8 mouse cellular contexts compared by ENCODE assay signal in the genomic region with DNA sequence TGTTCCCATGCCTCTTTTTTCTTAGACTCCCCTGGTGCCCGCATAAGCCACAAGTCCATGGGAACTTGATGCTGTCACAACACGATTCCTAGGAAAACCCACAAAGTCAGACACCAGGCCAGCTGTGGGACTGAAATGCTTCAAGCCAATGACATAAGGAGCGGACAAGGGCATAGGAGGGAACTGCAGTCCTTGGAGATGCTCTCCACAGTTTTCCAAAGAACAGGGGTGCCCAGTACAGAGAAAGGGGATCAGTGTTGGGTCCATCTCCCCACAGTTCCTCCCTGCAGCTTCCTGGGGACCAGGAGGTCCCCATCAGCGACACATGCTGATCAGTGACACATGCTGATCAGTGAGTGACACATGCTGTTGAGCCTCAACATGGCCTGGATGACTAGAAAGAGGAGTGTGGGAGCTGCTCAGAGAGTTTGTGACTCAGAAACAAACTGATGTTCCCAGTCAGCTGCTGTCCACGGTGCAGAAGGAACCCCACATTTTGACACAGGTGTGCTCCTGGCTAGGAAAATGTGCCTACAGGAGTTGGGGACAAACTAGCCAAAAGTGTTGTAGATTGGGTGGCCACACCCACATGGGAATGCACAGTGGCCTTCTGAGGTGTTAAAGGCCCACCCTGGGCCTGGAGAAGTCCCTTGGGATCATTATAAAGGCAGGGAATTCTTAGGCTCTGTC. TPM values are rescaled to one million over a fixed set of nuclear protein-coding genes. Genes with fewer than 3 reads are reported as not detected.
A peak's percentile ranks its signal among the peaks of the same experiment; 100 is the strongest.
DNase-seq lines count a peak whose midpoint lies in the region; ATAC-seq and TF ChIP-seq lines count a peak whose summit lies in the region.

No protein-coding gene starts in this region.

- no peak for TF ChIP-seq CTCF in bone marrow macrophage, adult 2 months (IDR thresholded peaks at IDR 0.05; ENCODE audit: low read depth, low read length)
- no peak for TF ChIP-seq CTCF in forebrain, postnatal 0 days (IDR thresholded peaks at IDR 0.05; ENCODE audit: low read depth)

- H3K36me3 ChIP-seq in heart, embryonic 10.5 days, result peaks cover 33% of the 10 kb centered on the region
- H3K36me3 ChIP-seq in forebrain, postnatal 0 days (ENCODE audit: insufficient read depth), result no peaks in the 10 kb centered on the region

- no peak overlapping the region for H3K4me2 ChIP-seq in forebrain, postnatal 0 days (ENCODE audit: low read depth)

- TF ChIP-seq POLR2A in bone marrow macrophage, adult 2 months (IDR thresholded peaks at IDR 0.05; ENCODE audit: borderline replicate concordance, low read depth, low read length), result no peak

- H3K27ac ChIP-seq in heart, embryonic 10.5 days, result peak overlapping the region; percentile 69
- peak overlapping the region; percentile 84 for H3K27ac ChIP-seq in bone marrow macrophage, adult 2 months (ENCODE audit: insufficient read depth, low read depth, low read length)
- peak overlapping the region; percentile 77; the same call in 1 of the 2 replicates for H3K27ac ChIP-seq in forebrain, postnatal 0 days (ENCODE audit: low read depth, low read length)

- no peak overlapping the region for H3K9ac ChIP-seq in forebrain, postnatal 0 days

- peaks cover 37% of the 10 kb centered on the region for H3K4me1 ChIP-seq in heart, embryonic 10.5 days
- peaks cover 49% of the 10 kb centered on the region for H3K4me1 ChIP-seq in bone marrow macrophage, adult 2 months (ENCODE audit: control insufficient read depth, insufficient read depth, low read length)
- peaks cover 14% of the 10 kb centered on the region for H3K4me1 ChIP-seq in forebrain, postnatal 0 days (ENCODE audit: insufficient read depth)

- H3K27me3 ChIP-seq in heart, embryonic 10.5 days (ENCODE audit: insufficient read depth, poor library complexity, severe bottlenecking), result no peaks in the 10 kb centered on the region
- H3K27me3 ChIP-seq in forebrain, postnatal 0 days (ENCODE audit: insufficient read depth, low read length), result no peaks in the 10 kb centered on the region

- 75% methylated on average over 5 of the region's 5 CpGs for whole genome bisulfite sequencing in heart, embryonic 10.5 days
- WGBS in forebrain, postnatal 0 days, result 77% methylated on average over 5 of the region's 5 CpGs

- DNase-seq in heart, embryonic 10.5 days (ENCODE audit: low spot score), result no peak
- no peak for DNase-seq in heart, adult 8-10 months (ENCODE audit: low spot score)
- DNase-seq in forebrain, postnatal 0 days, result no peak
- DNase-seq in lung, postnatal 4 days, result peak; percentile 20 to 63
- DNase-seq in right cerebral cortex, postnatal 14 days, result no peak
- no peak for DNase-seq in adrenal gland, postnatal 36 days

- ATAC-seq in forebrain, postnatal 0 days, result no peak
- ATAC-seq in erythroid progenitor cell, adult 5-6 weeks (replicated peaks; ENCODE audit: low FRiP score, poor library complexity, severe bottlenecking), result no peak

- peaks cover 5% of the 10 kb centered on the region for H3K9me3 ChIP-seq in heart, embryonic 10.5 days
- no peaks in the 10 kb centered on the region for H3K9me3 ChIP-seq in forebrain, postnatal 0 days (ENCODE audit: low read length)

- H3K4me3 ChIP-seq in heart, embryonic 10.5 days, result 0 out of 2 replicates have a peak overlapping the region, but pooled peaks have one; percentile 0
- H3K4me3 ChIP-seq in bone marrow macrophage, adult 2 months (ENCODE audit: insufficient read depth, low read length), result no peak overlapping the region
- no peak overlapping the region for H3K4me3 ChIP-seq in forebrain, postnatal 0 days (ENCODE audit: low read depth, low read length)

RNA-seq across cellular contexts. Expression of gene Rasa3, which starts 52.0 kb away (rescaled TPM):
- polyA plus RNA-seq in heart, embryonic 10.5 days (2016; fragmentation: Nextera tagmentation; extraction: Ambion mirVana), result 33.0 and 48.0 TPM in 2 replicates
- 10 to 100 TPM; 13.2 to 16.2 (median 13.9) TPM for total RNA-seq in heart, adult 8-10 months (2022)
- 69.3 and 83.2 TPM in 2 replicates for polyA plus RNA-seq in bone marrow macrophage, adult 2 months (2012; ENCODE audit: insufficient read depth, insufficient read length, missing spikeins)
- total RNA-seq in forebrain, postnatal 0 days (2014; rRNA removed), result 49.7 and 51.3 TPM in 2 replicates
- polyA plus RNA-seq in forebrain, postnatal 0 days (2015; fragmentation: Nextera tagmentation; extraction: Ambion mirVana), result 16.6 and 24.3 TPM in 2 replicates
- 10 to 100 TPM; 34.5 to 64.0 TPM for total RNA-seq in adrenal gland, postnatal 36 days (2021)
- total RNA-seq in erythroid progenitor cell, adult 5-6 weeks (2015; ENCODE audit: low replicate concordance), result 6.5 and 9.6 TPM in 2 replicates
- total RNA-seq in erythroid progenitor cell, adult 5-6 weeks (2017; ENCODE audit: low replicate concordance), result 12.2 and 13.4 TPM in 2 replicates

Comparison
In these comparisons a context has a peak if more than half of its experiments do, and no peak if none do; other contexts are left out.
1. DNase-seq: peak in lung, postnatal 4 days (2 of 2); none in heart, embryonic 10.5 days (single experiment), heart, adult 8-10 months (single experiment), forebrain, postnatal 0 days (single experiment), right cerebral cortex, postnatal 14 days (single experiment) and adrenal gland, postnatal 36 days (0 of 2).
2. Peak in every context shown above with its lines, with median percentiles within 50 percentile points of each other: H3K27ac ChIP-seq.